Mouse (Mus musculus): ENCODE data around the gene Bicral.
A peak's percentile ranks its signal among the peaks of the same experiment; 100 is the strongest.
"Not testable (repeated sequence)": the region's sequence is repeated elsewhere in the genome, so short reads cannot be mapped to it uniquely, and the experiment has no call there.

The Bicral gene

GRCm38 (mm10) chr17:46875626-46876025, 17.3 kb upstream of the Bicral start:
- peak; percentile 48 for DNase-seq (ENCODE audit: low spot score)

- DNase-seq (ENCODE audit: low spot score): no peak
Observed at GRCm38 (mm10) chr17:46874133-46874532, 15.9 kb upstream of the Bicral start.

GRCm38 (mm10) chr17:46872806-46873205, 14.5 kb upstream of the Bicral start:
- DNase-seq (ENCODE audit: low spot score): no peak

GRCm38 (mm10) chr17:46870913-46871312, 12.6 kb upstream of the Bicral start:
- DNase-seq (ENCODE audit: low spot score): peak; percentile 64

GRCm38 (mm10) chr17:46870204-46870798, 12.0 kb upstream of the Bicral start:
- DNase-seq (ENCODE audit: low spot score): peak; percentile 83

- no peak for DNase-seq (ENCODE audit: low spot score)
Observed at GRCm38 (mm10) chr17:46866836-46867235, 8.6 kb upstream of the Bicral start.

- no peak for DNase-seq (ENCODE audit: low spot score)
Observed at GRCm38 (mm10) chr17:46864566-46865195, 6.4 kb upstream of the Bicral start.

GRCm38 (mm10) chr17:46860120-46860519, 1.8 kb upstream of the Bicral start:
- no peak for DNase-seq (ENCODE audit: low spot score)

- no peak for DNase-seq (ENCODE audit: low spot score)
Observed at GRCm38 (mm10) chr17:46858749-46859444, 615 bp upstream of the Bicral start.

GRCm38 (mm10) chr17:46857361-46857902, 850 bp downstream of the Bicral start:
- peak; percentile 69 for DNase-seq (ENCODE audit: low spot score)

- peak; percentile 84 for DNase-seq (ENCODE audit: low spot score)
Observed at GRCm38 (mm10) chr17:46856471-46857360, 1.6 kb downstream of the Bicral start.

- no peak for DNase-seq (ENCODE audit: low spot score)
Observed at GRCm38 (mm10) chr17:46856107-46856388, 2.2 kb downstream of the Bicral start.

GRCm38 (mm10) chr17:46855328-46856106, 2.8 kb downstream of the Bicral start:
- DNase-seq (ENCODE audit: low spot score): peak; percentile 14

- DNase-seq (ENCODE audit: low spot score): no peak
Observed at GRCm38 (mm10) chr17:46854640-46855110, 3.6 kb downstream of the Bicral start.

- no peak for DNase-seq (ENCODE audit: low spot score)
Observed at GRCm38 (mm10) chr17:46854096-46854495, 4.2 kb downstream of the Bicral start.

- no peak for DNase-seq (ENCODE audit: low spot score)
Observed at GRCm38 (mm10) chr17:46853281-46853680, 5.0 kb downstream of the Bicral start.

GRCm38 (mm10) chr17:46852725-46853124, 5.6 kb downstream of the Bicral start:
- DNase-seq (ENCODE audit: low spot score): no peak

GRCm38 (mm10) chr17:46847206-46847605, 11.1 kb downstream of the Bicral start:
- DNase-seq (ENCODE audit: low spot score): no peak

- DNase-seq (ENCODE audit: low spot score): not testable (repeated sequence)
Observed at GRCm38 (mm10) chr17:46846573-46846972, 11.7 kb downstream of the Bicral start.

- DNase-seq (ENCODE audit: low spot score): no peak
Observed at GRCm38 (mm10) chr17:46845262-46845661, 13.0 kb downstream of the Bicral start.

GRCm38 (mm10) chr17:46844811-46845210, 13.5 kb downstream of the Bicral start:
- DNase-seq (ENCODE audit: low spot score): no peak
